Mouse (Mus musculus) embryonic stem cell, embryonic (primary cell): ENCODE data around the gene Ttbk2.

ENCODE experiments used
- CTCF ChIA-PET, 4 experiments: fragments of 300-600 bp in 2 of 4; fragments of 350-600 bp in 2 of 4; sonication (Branson Sonifier 250); formaldehyde crosslinking; loops; one replicate each; lab custom pipeline; 2022; ENCODE audit warnings: inconsistent platforms in 2 of 4; lab: Charles Lee
- POLR2A ChIA-PET, 4 experiments: fragments of 300-600 bp in 2 of 4; fragments of 350-600 bp in 2 of 4; sonication (Branson Sonifier 250); formaldehyde crosslinking; loops; one replicate each; lab custom pipeline; 2022; ENCODE audit warnings: antibody characterized with exemption in 4 of 4, inconsistent platforms in 1 of 4; lab: Charles Lee

Ttbk2 gene

GRCm38 (mm10) chr2:120718496-120718895, 131.9 kb downstream of the Ttbk2 start:
- CTCF ChIA-PET, result interaction anchor here in 1 of 4 experiments (1.4 kb wide), 1 partner anchor 13 kb away, joined by 3 read pairs; no protein-coding TSS in a partner anchor
- POLR2A ChIA-PET, result interaction anchor here in 2 of 4 experiments (1.0 to 3.6 kb wide), 2 partner anchors 9 to 13 kb away, joined by 3 to 17 read pairs; no protein-coding TSS in a partner anchor

GRCm38 (mm10) chr2:120713441-120713840, 137.0 kb downstream of the Ttbk2 start:
- CTCF ChIA-PET, result interaction anchor here in 1 of 4 experiments (0.6 kb wide), 1 partner anchor 468 kb away, joined by 3 read pairs; no protein-coding TSS in a partner anchor
- POLR2A ChIA-PET, result interaction anchor here in 2 of 4 experiments (1.6 to 1.7 kb wide), 2 partner anchors 18 to 21 kb away, joined by 3 to 5 read pairs; no protein-coding TSS in a partner anchor

- ChIA-PET CTCF (no interaction called here), POLR2A (interaction anchor here in 3 of 4 experiments (0.6 to 1.3 kb wide), 5 partner anchors 14 to 577 kb away, joined by 3 to 8 read pairs (median 5); partner anchors contain the start of gene Trp53bp1 (in 1 of the 3))
Observed at GRCm38 (mm10) chr2:120710948-120711347, 139.5 kb downstream of the Ttbk2 start.

GRCm38 (mm10) chr2:120710154-120710553, 140.2 kb downstream of the Ttbk2 start:
- ChIA-PET POLR2A (interaction anchor here in 1 of 4 experiments (1.3 kb wide), 2 partner anchors 15 to 32 kb away, joined by 3 to 5 read pairs; no protein-coding TSS in a partner anchor), CTCF (no interaction called here)

GRCm38 (mm10) chr2:120707041-120707440, 143.4 kb downstream of the Ttbk2 start:
- CTCF ChIA-PET, result interaction anchor here in 1 of 4 experiments (1.2 kb wide), 1 partner anchor 229 kb away, joined by 5 read pairs; no protein-coding TSS in a partner anchor

GRCm38 (mm10) chr2:120702675-120703074, 147.7 kb downstream of the Ttbk2 start:
- ChIA-PET POLR2A (interaction anchor here in 1 of 4 experiments (1.0 kb wide), 1 partner anchor 13 kb away, joined by 4 read pairs; no protein-coding TSS in a partner anchor), CTCF (interaction anchor here in 1 of 4 experiments (0.6 kb wide), 1 partner anchor 72 kb away, joined by 3 read pairs; no protein-coding TSS in a partner anchor)

More at GRCm38 (mm10) chr2:120707041-120707440, 143.4 kb downstream of the Ttbk2 start:
- POLR2A ChIA-PET, result interaction anchor here in 2 of 4 experiments (0.6 to 1.7 kb wide), 3 partner anchors 10 to 13 kb away, joined by 3 to 5 read pairs (median 3); no protein-coding TSS in a partner anchor

GRCm38 (mm10) chr2:120700379-120700885, 150.0 kb downstream of the Ttbk2 start:
- ChIA-PET POLR2A (interaction anchor here in 1 of 4 experiments (1.0 kb wide), 1 partner anchor 9 kb away, joined by 5 read pairs; no protein-coding TSS in a partner anchor), CTCF (no interaction called here)

GRCm38 (mm10) chr2:120697767-120698166, 152.6 kb downstream of the Ttbk2 start:
- ChIA-PET POLR2A (interaction anchor here in 1 of 4 experiments (1.2 kb wide), 1 partner anchor 11 kb away, joined by 3 read pairs; no protein-coding TSS in a partner anchor), CTCF (interaction anchor here in 1 of 4 experiments (0.7 kb wide), 1 partner anchor 515 kb away, joined by 3 read pairs; no protein-coding TSS in a partner anchor)
